Mouse (Mus musculus) hindbrain, embryonic 15.5 days (tissue): ENCODE measurements around the gene Retreg2. TPM values are rescaled to one million over a fixed set of nuclear protein-coding genes. Genes with fewer than 3 reads are reported as not detected.
A peak's percentile ranks its signal among the peaks of the same experiment; 100 is the strongest.

Source experiments
- ATAC-seq: fragments of 200-750 bp; cut with Nextera tagmentation; 2 replicates; pipeline ENCODE4 v1.8.0; 2017; ENCODE audit warnings: low read depth, moderate number of reproducible peaks, moderate TSS enrichment; ENCODE audit not compliant: low FRiP score
- H3K27ac ChIP-seq: fragments of 300-500 bp; sonication (generic); replicated peaks from 2 replicates; pipeline ENCODE4 v1.5.1; 2015; ENCODE audit warnings: mild to moderate bottlenecking, inconsistent platforms
- H3K27me3 ChIP-seq: fragments of 300-500 bp; sonication (generic); 2 replicates; pipeline ENCODE4 v1.6.1; 2015; ENCODE audit warnings: control low read depth, inconsistent platforms
- H3K36me3 ChIP-seq: fragments of 300-500 bp; sonication (generic); 2 replicates; pipeline ENCODE4 v1.6.1; 2015; ENCODE audit warnings: control low read depth, inconsistent platforms
- H3K4me1 ChIP-seq: fragments of 300-500 bp; sonication (generic); replicated peaks from 2 replicates; pipeline ENCODE4 v1.6.1; 2015; ENCODE audit warnings: control low read depth, inconsistent platforms
- H3K4me2 ChIP-seq: fragments of 300-500 bp; sonication (generic); 2 replicates; pipeline ENCODE4 v1.6.1; 2015; ENCODE audit warnings: moderate library complexity, mild to moderate bottlenecking, inconsistent platforms
- H3K4me3 ChIP-seq: fragments of 300-500 bp; sonication (generic); 2 replicates; pipeline ENCODE4 v1.5.1; 2015; ENCODE audit warnings: mild to moderate bottlenecking, inconsistent platforms
- H3K9ac ChIP-seq: fragments of 300-500 bp; sonication (generic); 2 replicates; pipeline ENCODE4 v1.6.1; 2015; ENCODE audit warnings: inconsistent platforms
- H3K9me3 ChIP-seq: fragments of 300-500 bp; sonication (generic); 2 replicates; pipeline ENCODE4 v1.6.1; 2016; ENCODE audit warnings: control low read depth, inconsistent platforms
- WGBS: fragments of 180-500 bp; shearing (Covaris S2); methylation state at CpG from one replicate; pipeline ENCODE4 v1.1.7; 2015; 5-methylcytosine and 5-hydroxymethylcytosine counted together
- polyA plus RNA-seq: library from polyadenylated mRNA; unstranded; fragments of >200 nt; fragmentation: Nextera tagmentation; extraction: Ambion mirVana; gene quantifications from 2 replicates; pipeline ENCODE4 v1.2.1, GENCODE M21; 2015

Retreg2 gene
- polyA plus RNA-seq, 1 experiment from 2014 or later, result 146 TPM

DNA sequence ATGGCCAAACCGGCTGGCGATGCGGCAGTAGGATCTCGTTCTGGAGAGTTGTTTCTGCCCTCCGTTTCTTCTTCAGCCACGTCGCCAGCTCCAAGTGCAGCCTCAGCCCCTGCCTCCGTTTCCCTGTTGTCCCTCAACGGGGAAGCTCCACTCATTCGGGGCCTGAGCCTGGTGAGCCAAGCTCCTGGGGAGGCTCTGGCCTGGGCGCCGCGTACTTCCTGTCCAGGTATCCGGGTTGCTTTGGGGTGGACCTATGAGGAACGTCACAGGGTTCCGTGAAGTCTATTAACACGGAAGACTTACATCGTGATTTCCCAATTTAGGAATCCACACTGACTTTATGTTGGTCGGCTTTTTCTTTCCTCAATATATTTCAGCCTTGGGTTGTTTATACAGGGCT is 49.9 kb downstream of the Retreg2 start:
- Histone ChIP-seq H3K27ac (peak overlapping the region; percentile 98), H3K36me3 (peaks cover 30% of the 10 kb centered on the region), H3K4me2 (peak overlapping the region; percentile 94), H3K4me3 (peak overlapping the region; percentile 82), H3K27me3 (no peaks in the 10 kb centered on the region), H3K9me3 (no peaks in the 10 kb centered on the region), H3K4me1 (peaks cover 28% of the 10 kb centered on the region), H3K9ac (peak overlapping the region; percentile 81)
- WGBS, result 1% methylated on average over 19 of the region's 19 CpGs
- no peak for ATAC-seq

Other genes with a start within 250 kb of the Retreg2 start
- gene Cryba2, start 249.6 kb upstream of the Retreg2 start, polyA plus RNA-seq, result 1.8 and 2.9 TPM in 2 replicates
- gene Cfap65, start 207.2 kb upstream of the Retreg2 start, polyA plus RNA-seq, result 0.83 and 1.2 TPM in 2 replicates
- 0.16 and 0.26 TPM in 2 replicates for gene Ihh, start 191.1 kb upstream of the Retreg2 start, polyA plus RNA-seq
- gene Nhej1, start 17.6 kb upstream of the Retreg2 start, polyA plus RNA-seq, result 6.8 and 6.9 TPM in 2 replicates
- not detected in 2 replicates for gene Slc23a3, start 8.9 kb upstream of the Retreg2 start, polyA plus RNA-seq
- gene Cnppd1, start 67 bp upstream of the Retreg2 start, polyA plus RNA-seq, result 48.2 and 52.3 TPM in 2 replicates
- 40.1 and 40.2 TPM in 2 replicates for gene Zfand2b, start 25.9 kb downstream of the Retreg2 start, polyA plus RNA-seq
- 45.1 and 48.4 TPM in 2 replicates for gene Abcb6, start 37.6 kb downstream of the Retreg2 start, polyA plus RNA-seq
- gene Ankzf1, start 49.4 kb downstream of the Retreg2 start, polyA plus RNA-seq, result 23.2 and 24.2 TPM in 2 replicates
- gene Atg9a, start 49.4 kb downstream of the Retreg2 start, polyA plus RNA-seq, result 57.5 and 66.3 TPM in 2 replicates
- 20.3 and 22.0 TPM in 2 replicates for gene Glb1l, start 68.0 kb downstream of the Retreg2 start, polyA plus RNA-seq
- 146 and 147 TPM in 2 replicates for gene Stk16, start 68.1 kb downstream of the Retreg2 start, polyA plus RNA-seq
- gene Tuba4a, start 77.1 kb downstream of the Retreg2 start, polyA plus RNA-seq, result 26.8 and 28.1 TPM in 2 replicates
- not detected in 2 replicates for gene A630095N17Rik, start 89.3 kb downstream of the Retreg2 start, polyA plus RNA-seq
- 72.5 and 85.0 TPM in 2 replicates for gene Dnajb2, start 93.6 kb downstream of the Retreg2 start, polyA plus RNA-seq
- gene Ptprn, start 121.7 kb downstream of the Retreg2 start, polyA plus RNA-seq, result 30.4 and 33.5 TPM in 2 replicates
- 203 and 214 TPM in 2 replicates for gene Resp18, start 135.6 kb downstream of the Retreg2 start, polyA plus RNA-seq
- 140 and 145 TPM in 2 replicates for gene Dnpep, start 175.2 kb downstream of the Retreg2 start, polyA plus RNA-seq
- gene Des, start 217.6 kb downstream of the Retreg2 start, polyA plus RNA-seq, result 1.1 and 1.7 TPM in 2 replicates
- gene Speg, start 232.5 kb downstream of the Retreg2 start, polyA plus RNA-seq, result 22.4 and 25.0 TPM in 2 replicates